Mouse (Mus musculus): Measurements from ENCODE around the gene 1810037I17Rik. TPM values are rescaled to one million over a fixed set of nuclear protein-coding genes. Genes with fewer than 3 reads are reported as not detected.

Gene 1810037I17Rik
- total and polyA plus RNA-seq, 3 experiments: 75.6 to 132 (median 106) TPM

- TF ChIP-seq MYC (IDR thresholded peaks at IDR 0.05; ENCODE audit: low read depth, low read length): no peak
- peak; percentile 41 for TF ChIP-seq BHLHE40 (IDR thresholded peaks at IDR 0.05; ENCODE audit: low read depth, low read length)
- TF ChIP-seq POLR2A (IDR thresholded peaks at IDR 0.05; ENCODE audit: low read depth, low read length): no peak
- TF ChIP-seq NRF1 (IDR thresholded peaks at IDR 0.05; ENCODE audit: low read depth, low read length): no peak
- TF ChIP-seq SMC3 (IDR thresholded peaks at IDR 0.05; ENCODE audit: low read depth, low read length): no peak
- peak; percentile 95 for TF ChIP-seq IRF4 (IDR thresholded peaks at IDR 0.05; ENCODE audit: low read depth, low read length)
- no peak for TF ChIP-seq E2F4 (IDR thresholded peaks at IDR 0.05; ENCODE audit: insufficient replicate concordance, low read depth, low read length)
- no peak for TF ChIP-seq ELF1 (IDR thresholded peaks at IDR 0.05; ENCODE audit: low read depth, low read length)
- TF ChIP-seq MEF2A (IDR thresholded peaks at IDR 0.05; ENCODE audit: borderline replicate concordance, low read depth, low read length): 0 out of 2 replicates have a peak, but pooled peaks have one; percentile 62
These were observed 35.6 kb upstream of the 1810037I17Rik start (continued) for GRCm38 (mm10) chr3:122888371-122888819.

GRCm38 (mm10) chr3:122894772-122895171, 29.2 kb upstream of the 1810037I17Rik start, which contains the start of gene Fabp2:
TSS of gene Fabp2 (plus strand) at chr3:122895072.
- TF ChIP-seq POLR2A (IDR thresholded peaks at IDR 0.05; ENCODE audit: low read depth, low read length): no peak
- TF ChIP-seq ETS1 (conservative IDR thresholded peaks at IDR 0.05; ENCODE audit: low read depth, low read length): no peak
- TF ChIP-seq TBP (conservative IDR thresholded peaks at IDR 0.05; ENCODE audit: low read depth, low read length): no peak
- TF ChIP-seq MAFK (IDR thresholded peaks at IDR 0.05; ENCODE audit: insufficient replicate concordance, low read length): no peak
- TF ChIP-seq RCOR1 (conservative IDR thresholded peaks at IDR 0.05; ENCODE audit: low read depth, low read length): no peak
- TF ChIP-seq SIN3A (IDR thresholded peaks at IDR 0.05; ENCODE audit: low read length): no peak
- TF ChIP-seq USF1 (IDR thresholded peaks at IDR 0.05; ENCODE audit: low read depth, low read length): no peak
- TF ChIP-seq ZNF384 (IDR thresholded peaks at IDR 0.05; ENCODE audit: low read depth, low read length): no peak
- TF ChIP-seq MYC (IDR thresholded peaks at IDR 0.05; ENCODE audit: low read depth, low read length): no peak
- TF ChIP-seq USF2 (conservative IDR thresholded peaks at IDR 0.05; ENCODE audit: low read depth, low read length): no peak
- TF ChIP-seq NRF1 (IDR thresholded peaks at IDR 0.05; ENCODE audit: low read depth, low read length): no peak
- no peak for TF ChIP-seq ELF1 (IDR thresholded peaks at IDR 0.05; ENCODE audit: low read depth, low read length)
- TF ChIP-seq UBTF (IDR thresholded peaks at IDR 0.05; ENCODE audit: low read depth, low read length): no peak
- TF ChIP-seq POLR2AphosphoS2 (IDR thresholded peaks at IDR 0.05; ENCODE audit: low read depth, low read length): no peak
- TF ChIP-seq JUND (conservative IDR thresholded peaks at IDR 0.05; ENCODE audit: low read depth, low read length): no peak
- no peak for TF ChIP-seq GABPA (IDR thresholded peaks at IDR 0.05; ENCODE audit: insufficient replicate concordance, low read depth, low read length)
- Histone ChIP-seq H3K27me3 (replicated peaks) (no peaks in the 10 kb centered on the region), H3K36me3 (replicated peaks in 1 of 2; ENCODE audit: control insufficient read depth in 1 of 2, insufficient read depth in 1 of 2, low read length in 1 of 2) (no peaks in the 10 kb centered on the region), H3K79me2 (replicated peaks; ENCODE audit: control insufficient read depth, extremely low read depth, insufficient read depth, poor library complexity, severe bottlenecking) (no peaks in the 10 kb centered on the region), H3K4me3 (replicated peaks in 1 of 3; ENCODE audit: low read depth in 2 of 3, low read length in 2 of 3, poor library complexity in 1 of 3) (no peak within 1 kb of the TSS), H3K9me3 (replicated peaks; ENCODE audit: low read length) (no peaks in the 10 kb centered on the region), H3K27ac (ENCODE audit: insufficient read depth, low read depth) (no peak within 1 kb of the TSS), H3K4me1 (ENCODE audit: control insufficient read depth in 1 of 2, insufficient read depth in 2 of 2) (no peaks in the 10 kb centered on the region), H3K4me2 (ENCODE audit: insufficient read depth, low read depth, poor library complexity, severe bottlenecking) (no peak within 1 kb of the TSS), H3K9ac (ENCODE audit: insufficient read depth, low read depth) (no peak within 1 kb of the TSS)
- in situ Hi-C loops (cut with MboI; ENCODE audit: low pct_ligation_motif_present, low pct_unique_long_range_greater_than_20kb, low sequenced_read_pairs) (no loop called here), dilution Hi-C loops (cut with MboI; ENCODE audit: extremely low pct_ligation_motif_present, extremely low pct_unique_long_range_greater_than_20kb, low sequenced_read_pairs) (no loop called here)
- no peak for DNase-seq (ENCODE audit: extremely low read depth)
